Mouse (Mus musculus): ENCODE data around the gene Ncapg2. TPM values are rescaled to one million over a fixed set of nuclear protein-coding genes. Genes with fewer than 3 reads are reported as not detected.

Ncapg2 gene
- polyA plus RNA-seq, 1 experiment, result 1.1 TPM

- H3K4me1 ChIP-seq (ENCODE audit: control insufficient read depth, insufficient read depth, insufficient read length, low read length), result no peaks in the 10 kb centered on the region
- H3K27ac ChIP-seq (ENCODE audit: insufficient read depth, low read depth, low read length), result no peak overlapping the region
- TF ChIP-seq POLR2A (IDR thresholded peaks at IDR 0.05; ENCODE audit: low read depth, low read length), result no peak
- no peak for TF ChIP-seq CTCF (IDR thresholded peaks at IDR 0.05; ENCODE audit: extremely low read depth, insufficient read length, insufficient replicate concordance, low read depth, low read length)
- H3K36me3 ChIP-seq (ENCODE audit: control insufficient read depth, insufficient read depth, low read length), result no peaks in the 10 kb centered on the region
- H3K27me3 ChIP-seq (ENCODE audit: control insufficient read depth, insufficient read depth, low read length), result no peaks in the 10 kb centered on the region
- 66% methylated on average over 1 of the region's 1 CpGs for WGBS
- no peak overlapping the region for H3K4me3 ChIP-seq (ENCODE audit: low read depth, low read length)
These were observed 18.4 kb upstream of the Ncapg2 start for GRCm38 (mm10) chr12:116386802-116387201.

GRCm38 (mm10) chr12:116389868-116390267 lies 15.3 kb upstream of the Ncapg2 start:
- Histone ChIP-seq H3K4me3 (ENCODE audit: low read depth, low read length) (no peak overlapping the region), H3K27me3 (ENCODE audit: control insufficient read depth, insufficient read depth, low read length) (no peaks in the 10 kb centered on the region), H3K27ac (ENCODE audit: insufficient read depth, low read depth, low read length) (no peak overlapping the region), H3K36me3 (ENCODE audit: control insufficient read depth, insufficient read depth, low read length) (no peaks in the 10 kb centered on the region), H3K4me1 (ENCODE audit: control insufficient read depth, insufficient read depth, insufficient read length, low read length) (no peaks in the 10 kb centered on the region)
- WGBS, result 28% methylated on average over 1 of the region's 1 CpGs
- TF ChIP-seq POLR2A (IDR thresholded peaks at IDR 0.05; ENCODE audit: low read depth, low read length) (no peak), CTCF (IDR thresholded peaks at IDR 0.05; ENCODE audit: extremely low read depth, insufficient read length, insufficient replicate concordance, low read depth, low read length) (no peak)

- TF ChIP-seq POLR2A (IDR thresholded peaks at IDR 0.05; ENCODE audit: low read depth, low read length), result no peak
- TF ChIP-seq CTCF (IDR thresholded peaks at IDR 0.05; ENCODE audit: extremely low read depth, insufficient read length, insufficient replicate concordance, low read depth, low read length), result no peak
- WGBS, result 67% methylated on average over 2 of the region's 2 CpGs
These were observed 10.9 kb upstream of the Ncapg2 start for GRCm38 (mm10) chr12:116394327-116394726.

GRCm38 (mm10) chr12:116395312-116395711 lies 9.9 kb upstream of the Ncapg2 start:
- no peaks in the 10 kb centered on the region for H3K27me3 ChIP-seq (ENCODE audit: control insufficient read depth, insufficient read depth, low read length)
- WGBS, result 95% methylated on average over 2 of the region's 2 CpGs
- H3K27ac ChIP-seq (ENCODE audit: insufficient read depth, low read depth, low read length), result no peak overlapping the region
- H3K4me1 ChIP-seq (ENCODE audit: control insufficient read depth, insufficient read depth, insufficient read length, low read length), result peaks cover 6% of the 10 kb centered on the region; the same call in 1 of the 2 replicates
- no peaks in the 10 kb centered on the region for H3K36me3 ChIP-seq (ENCODE audit: control insufficient read depth, insufficient read depth, low read length)
- TF ChIP-seq POLR2A (IDR thresholded peaks at IDR 0.05; ENCODE audit: low read depth, low read length), result no peak
- TF ChIP-seq CTCF (IDR thresholded peaks at IDR 0.05; ENCODE audit: extremely low read depth, insufficient read length, insufficient replicate concordance, low read depth, low read length), result no peak
- no peak overlapping the region for H3K4me3 ChIP-seq (ENCODE audit: low read depth, low read length)

More at GRCm38 (mm10) chr12:116394327-116394726, 10.9 kb upstream of the Ncapg2 start:
- H3K4me1 ChIP-seq (ENCODE audit: control insufficient read depth, insufficient read depth, insufficient read length, low read length), result peaks cover 6% of the 10 kb centered on the region; the same call in 1 of the 2 replicates
- H3K36me3 ChIP-seq (ENCODE audit: control insufficient read depth, insufficient read depth, low read length), result no peaks in the 10 kb centered on the region
- no peak overlapping the region for H3K27ac ChIP-seq (ENCODE audit: insufficient read depth, low read depth, low read length)
- no peaks in the 10 kb centered on the region for H3K27me3 ChIP-seq (ENCODE audit: control insufficient read depth, insufficient read depth, low read length)
- no peak overlapping the region for H3K4me3 ChIP-seq (ENCODE audit: low read depth, low read length)

- WGBS, result 24% methylated on average over 2 of the region's 2 CpGs
- peaks cover 6% of the 10 kb centered on the region; the same call in 1 of the 2 replicates for H3K4me1 ChIP-seq (ENCODE audit: control insufficient read depth, insufficient read depth, insufficient read length, low read length)
- no peak overlapping the region for H3K4me3 ChIP-seq (ENCODE audit: low read depth, low read length)
- H3K27ac ChIP-seq (ENCODE audit: insufficient read depth, low read depth, low read length), result no peak overlapping the region
- no peaks in the 10 kb centered on the region for H3K27me3 ChIP-seq (ENCODE audit: control insufficient read depth, insufficient read depth, low read length)
- TF ChIP-seq POLR2A (IDR thresholded peaks at IDR 0.05; ENCODE audit: low read depth, low read length) (no peak), CTCF (IDR thresholded peaks at IDR 0.05; ENCODE audit: extremely low read depth, insufficient read length, insufficient replicate concordance, low read depth, low read length) (no peak)
- H3K36me3 ChIP-seq (ENCODE audit: control insufficient read depth, insufficient read depth, low read length), result no peaks in the 10 kb centered on the region
These were observed 9.0 kb upstream of the Ncapg2 start for GRCm38 (mm10) chr12:116396072-116396695.

GRCm38 (mm10) chr12:116404012-116404679 lies 1.1 kb upstream of the Ncapg2 start:
- 96% methylated on average over 18 of the region's 18 CpGs for WGBS
- Histone ChIP-seq H3K4me1 (ENCODE audit: control insufficient read depth, insufficient read depth, insufficient read length, low read length) (peaks cover 2% of the 10 kb centered on the region; the same call in 1 of the 2 replicates), H3K27me3 (ENCODE audit: control insufficient read depth, insufficient read depth, low read length) (no peaks in the 10 kb centered on the region), H3K27ac (ENCODE audit: insufficient read depth, low read depth, low read length) (no peak overlapping the region), H3K36me3 (ENCODE audit: control insufficient read depth, insufficient read depth, low read length) (no peaks in the 10 kb centered on the region), H3K4me3 (ENCODE audit: low read depth, low read length) (no peak overlapping the region)
- no peak for TF ChIP-seq POLR2A (IDR thresholded peaks at IDR 0.05; ENCODE audit: low read depth, low read length)
- no peak for TF ChIP-seq CTCF (IDR thresholded peaks at IDR 0.05; ENCODE audit: extremely low read depth, insufficient read length, insufficient replicate concordance, low read depth, low read length)

DNA sequence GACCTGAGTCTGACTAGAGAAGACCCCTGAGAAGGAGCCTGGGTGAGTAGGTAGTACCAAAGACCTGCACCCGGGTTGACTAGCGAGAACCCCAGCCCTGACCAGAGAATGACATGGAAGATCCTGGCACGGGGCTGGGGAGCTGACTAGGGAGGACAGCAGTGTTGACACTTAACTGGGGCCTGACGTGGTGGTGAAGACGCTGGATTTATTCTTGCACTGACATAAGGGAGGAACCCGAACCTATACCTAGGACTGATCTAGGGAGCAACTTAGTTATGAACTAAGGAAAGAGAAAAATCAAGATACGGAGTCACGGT lies 594 bp downstream of the Ncapg2 start:
- TF ChIP-seq POLR2A (IDR thresholded peaks at IDR 0.05; ENCODE audit: low read depth, low read length) (no peak), CTCF (IDR thresholded peaks at IDR 0.05; ENCODE audit: extremely low read depth, insufficient read length, insufficient replicate concordance, low read depth, low read length) (no peak)
- 2% methylated on average over 8 of the region's 8 CpGs for WGBS
- no peaks in the 10 kb centered on the region; the same call in 1 of the 2 replicates for H3K36me3 ChIP-seq (ENCODE audit: control insufficient read depth, insufficient read depth, low read length)
- H3K4me1 ChIP-seq (ENCODE audit: control insufficient read depth, insufficient read depth, insufficient read length, low read length), result peaks cover 2% of the 10 kb centered on the region; the same call in 1 of the 2 replicates
- H3K27ac ChIP-seq (ENCODE audit: insufficient read depth, low read depth, low read length), result no peak overlapping the region
- peak overlapping the region; percentile 85 for H3K4me3 ChIP-seq (ENCODE audit: low read depth, low read length)
- no peaks in the 10 kb centered on the region for H3K27me3 ChIP-seq (ENCODE audit: control insufficient read depth, insufficient read depth, low read length)
